Mouse (Mus musculus) urinary bladder, postnatal 25 days (tissue): ENCODE results near the gene C1ql2.
A peak's percentile ranks its signal among the peaks of the same experiment; 100 is the strongest.

Experiments used
- DNase-seq: peaks from one replicate; pipeline ENCODE4 v3.0.0; 2022; ENCODE audit warnings: low spot score

C1ql2 gene

DNA sequence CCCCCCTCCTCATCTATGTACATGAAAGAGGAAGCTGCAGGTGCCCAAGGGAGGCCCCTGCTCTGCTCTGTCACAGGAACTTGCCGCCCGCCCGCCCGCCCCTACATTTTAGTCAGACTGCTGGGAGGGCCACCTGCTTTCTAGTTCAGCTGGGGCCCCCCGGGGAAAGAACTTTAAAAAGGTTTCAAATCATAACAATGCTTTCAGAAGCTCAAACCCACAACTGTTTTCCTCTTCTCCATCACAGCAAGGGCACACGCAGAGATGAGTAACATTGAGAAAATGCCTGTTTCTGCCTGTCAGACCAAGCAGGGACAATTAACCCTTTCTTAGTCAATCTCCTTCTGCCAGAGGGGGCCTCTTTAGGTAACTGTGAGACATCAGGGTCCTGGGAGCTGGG, 49.4 kb downstream of the C1ql2 start:
- DNase-seq, result no peak

DNA sequence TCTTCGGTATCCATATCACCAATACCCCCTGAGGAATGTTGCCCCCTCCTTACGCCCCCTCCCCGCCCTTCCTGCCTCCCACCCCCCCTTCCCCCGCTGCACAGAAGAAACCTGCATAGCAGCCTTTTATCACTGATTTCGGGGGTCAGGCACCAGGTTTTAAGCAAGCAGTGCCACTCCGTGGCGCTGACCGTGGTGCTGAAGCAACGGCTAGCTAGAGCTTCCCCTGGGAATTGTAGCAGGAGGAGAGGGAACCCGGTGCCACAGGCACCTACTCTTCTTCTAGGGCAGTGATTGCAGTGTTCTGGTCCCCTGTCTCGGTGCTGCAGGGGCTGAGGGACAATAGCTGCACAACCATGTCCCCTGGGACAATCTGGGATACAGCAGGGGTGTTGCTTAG, 50.0 kb downstream of the C1ql2 start:
- DNase-seq, result peak; percentile 45
